Mouse (Mus musculus): ENCODE data around the gene Rin2. TPM values are rescaled to one million over a fixed set of nuclear protein-coding genes. Genes with fewer than 3 reads are reported as not detected.
A peak's percentile ranks its signal among the peaks of the same experiment; 100 is the strongest.

Rin2 gene
- polyA plus RNA-seq, 1 experiment from 2014 or later, result 21.4 TPM

GRCm38 (mm10) chr2:145697160-145697559, 22.1 kb downstream of the Rin2 start:
- no peak overlapping the region for H3K9ac ChIP-seq (ENCODE audit: low read length)
- no peak overlapping the region for H3K27ac ChIP-seq (ENCODE audit: low read length)
- H3K4me2 ChIP-seq (ENCODE audit: low read depth, low read length), result no peak overlapping the region
- H3K36me3 ChIP-seq (ENCODE audit: control insufficient read depth, insufficient read depth), result no peaks in the 10 kb centered on the region
- H3K9me3 ChIP-seq (replicated peaks; ENCODE audit: control insufficient read depth, low read length), result no peaks in the 10 kb centered on the region
- no peaks in the 10 kb centered on the region for H3K27me3 ChIP-seq (ENCODE audit: control insufficient read depth, insufficient read depth, low read length)
- ATAC-seq (replicated peaks; ENCODE audit: extremely low read depth, insufficient read depth, low FRiP score), result no peak
- H3K4me3 ChIP-seq (ENCODE audit: low read length), result no peak overlapping the region
- WGBS, result 79% methylated on average over 6 of the region's 6 CpGs
- H3K4me1 ChIP-seq (ENCODE audit: control insufficient read depth, insufficient read depth, low read length), result 0 out of 2 replicates have a peak, but pooled peaks cover 2% of the 10 kb centered on the region

GRCm38 (mm10) chr2:145699414-145700071, 24.5 kb downstream of the Rin2 start:
- Histone ChIP-seq H3K27me3 (ENCODE audit: control insufficient read depth, insufficient read depth, low read length) (no peaks in the 10 kb centered on the region), H3K36me3 (ENCODE audit: control insufficient read depth, insufficient read depth) (no peaks in the 10 kb centered on the region), H3K27ac (ENCODE audit: low read length) (no peak overlapping the region), H3K4me1 (ENCODE audit: control insufficient read depth, insufficient read depth, low read length) (no peaks in the 10 kb centered on the region), H3K4me2 (ENCODE audit: low read depth, low read length) (no peak overlapping the region), H3K9ac (ENCODE audit: low read length) (no peak overlapping the region), H3K9me3 (replicated peaks; ENCODE audit: control insufficient read depth, low read length) (no peaks in the 10 kb centered on the region), H3K4me3 (ENCODE audit: low read length) (no peak overlapping the region)
- 32% methylated on average over 6 of the region's 6 CpGs for WGBS
- peak; percentile 63; the same call in 1 of the 2 replicates for ATAC-seq (replicated peaks; ENCODE audit: extremely low read depth, insufficient read depth, low FRiP score)

GRCm38 (mm10) chr2:145700237-145700985, 25.4 kb downstream of the Rin2 start:
- no peaks in the 10 kb centered on the region for H3K4me1 ChIP-seq (ENCODE audit: control insufficient read depth, insufficient read depth, low read length)
- H3K27me3 ChIP-seq (ENCODE audit: control insufficient read depth, insufficient read depth, low read length), result no peaks in the 10 kb centered on the region
- no peak for ATAC-seq (replicated peaks; ENCODE audit: extremely low read depth, insufficient read depth, low FRiP score)
- WGBS, result 66% methylated on average over 8 of the region's 8 CpGs
- H3K4me2 ChIP-seq (ENCODE audit: low read depth, low read length), result no peak overlapping the region
- H3K9me3 ChIP-seq (replicated peaks; ENCODE audit: control insufficient read depth, low read length), result no peaks in the 10 kb centered on the region
- H3K36me3 ChIP-seq (ENCODE audit: control insufficient read depth, insufficient read depth), result no peaks in the 10 kb centered on the region
- H3K9ac ChIP-seq (ENCODE audit: low read length), result no peak overlapping the region
- H3K27ac ChIP-seq (ENCODE audit: low read length), result no peak overlapping the region; the same call in 1 of the 2 replicates
- H3K4me3 ChIP-seq (ENCODE audit: low read length), result no peak overlapping the region

- no peaks in the 10 kb centered on the region for H3K9me3 ChIP-seq (replicated peaks; ENCODE audit: control insufficient read depth, low read length)
- ATAC-seq (replicated peaks; ENCODE audit: extremely low read depth, insufficient read depth, low FRiP score), result no peak
- no peak overlapping the region for H3K27ac ChIP-seq (ENCODE audit: low read length)
- H3K4me2 ChIP-seq (ENCODE audit: low read depth, low read length), result no peak overlapping the region
- H3K4me3 ChIP-seq (ENCODE audit: low read length), result no peak overlapping the region
- 74% methylated on average over 12 of the region's 12 CpGs for WGBS
- no peaks in the 10 kb centered on the region for H3K36me3 ChIP-seq (ENCODE audit: control insufficient read depth, insufficient read depth)
- H3K9ac ChIP-seq (ENCODE audit: low read length), result no peak overlapping the region
- no peaks in the 10 kb centered on the region for H3K4me1 ChIP-seq (ENCODE audit: control insufficient read depth, insufficient read depth, low read length)
- no peaks in the 10 kb centered on the region for H3K27me3 ChIP-seq (ENCODE audit: control insufficient read depth, insufficient read depth, low read length)
Observed at GRCm38 (mm10) chr2:145701605-145702335, 26.8 kb downstream of the Rin2 start.

GRCm38 (mm10) chr2:145704738-145705137, 29.7 kb downstream of the Rin2 start:
- Histone ChIP-seq H3K4me2 (ENCODE audit: low read depth, low read length) (no peak overlapping the region), H3K4me3 (ENCODE audit: low read length) (no peak overlapping the region), H3K9me3 (replicated peaks; ENCODE audit: control insufficient read depth, low read length) (no peaks in the 10 kb centered on the region), H3K27me3 (ENCODE audit: control insufficient read depth, insufficient read depth, low read length) (no peaks in the 10 kb centered on the region), H3K4me1 (ENCODE audit: control insufficient read depth, insufficient read depth, low read length) (no peaks in the 10 kb centered on the region), H3K36me3 (ENCODE audit: control insufficient read depth, insufficient read depth) (no peaks in the 10 kb centered on the region), H3K27ac (ENCODE audit: low read length) (no peak overlapping the region), H3K9ac (ENCODE audit: low read length) (no peak overlapping the region)
- 69% methylated on average over 7 of the region's 7 CpGs for WGBS
- no peak for ATAC-seq (replicated peaks; ENCODE audit: extremely low read depth, insufficient read depth, low FRiP score)

- Histone ChIP-seq H3K4me1 (ENCODE audit: control insufficient read depth, insufficient read depth, low read length) (no peaks in the 10 kb centered on the region), H3K9ac (ENCODE audit: low read length) (no peak overlapping the region), H3K4me2 (ENCODE audit: low read depth, low read length) (no peak overlapping the region), H3K4me3 (ENCODE audit: low read length) (no peak overlapping the region), H3K9me3 (replicated peaks; ENCODE audit: control insufficient read depth, low read length) (no peaks in the 10 kb centered on the region), H3K36me3 (ENCODE audit: control insufficient read depth, insufficient read depth) (peaks cover under 1% of the 10 kb centered on the region; the same call in 1 of the 2 replicates), H3K27ac (ENCODE audit: low read length) (no peak overlapping the region), H3K27me3 (ENCODE audit: control insufficient read depth, insufficient read depth, low read length) (no peaks in the 10 kb centered on the region)
- 74% methylated on average over 11 of the region's 11 CpGs for WGBS
- ATAC-seq (replicated peaks; ENCODE audit: extremely low read depth, insufficient read depth, low FRiP score), result no peak
Observed at GRCm38 (mm10) chr2:145709727-145710389, 34.8 kb downstream of the Rin2 start.

GRCm38 (mm10) chr2:145711512-145711911, 36.5 kb downstream of the Rin2 start:
- Histone ChIP-seq H3K27ac (ENCODE audit: low read length) (no peak overlapping the region), H3K36me3 (ENCODE audit: control insufficient read depth, insufficient read depth) (peaks cover 5% of the 10 kb centered on the region; the same call in 1 of the 2 replicates), H3K27me3 (ENCODE audit: control insufficient read depth, insufficient read depth, low read length) (no peaks in the 10 kb centered on the region), H3K4me1 (ENCODE audit: control insufficient read depth, insufficient read depth, low read length) (no peaks in the 10 kb centered on the region), H3K4me2 (ENCODE audit: low read depth, low read length) (no peak overlapping the region), H3K9ac (ENCODE audit: low read length) (no peak overlapping the region), H3K9me3 (replicated peaks; ENCODE audit: control insufficient read depth, low read length) (no peaks in the 10 kb centered on the region), H3K4me3 (ENCODE audit: low read length) (no peak overlapping the region)
- WGBS, result 65% methylated on average over 3 of the region's 3 CpGs
- ATAC-seq (replicated peaks; ENCODE audit: extremely low read depth, insufficient read depth, low FRiP score), result no peak

- H3K9ac ChIP-seq (ENCODE audit: low read length), result no peak overlapping the region
- H3K4me3 ChIP-seq (ENCODE audit: low read length), result no peak overlapping the region
- no peak for ATAC-seq (replicated peaks; ENCODE audit: extremely low read depth, insufficient read depth, low FRiP score)
- peaks cover 5% of the 10 kb centered on the region; the same call in 1 of the 2 replicates for H3K36me3 ChIP-seq (ENCODE audit: control insufficient read depth, insufficient read depth)
- 37% methylated on average over 3 of the region's 3 CpGs for WGBS
- no peak overlapping the region for H3K27ac ChIP-seq (ENCODE audit: low read length)
- no peaks in the 10 kb centered on the region for H3K9me3 ChIP-seq (replicated peaks; ENCODE audit: control insufficient read depth, low read length)
- H3K27me3 ChIP-seq (ENCODE audit: control insufficient read depth, insufficient read depth, low read length), result no peaks in the 10 kb centered on the region
- no peaks in the 10 kb centered on the region for H3K4me1 ChIP-seq (ENCODE audit: control insufficient read depth, insufficient read depth, low read length)
- no peak overlapping the region for H3K4me2 ChIP-seq (ENCODE audit: low read depth, low read length)
Observed at GRCm38 (mm10) chr2:145712026-145712425, 37.0 kb downstream of the Rin2 start.
